17 mouse cellular contexts compared by ENCODE assay signal in the genomic region with DNA sequence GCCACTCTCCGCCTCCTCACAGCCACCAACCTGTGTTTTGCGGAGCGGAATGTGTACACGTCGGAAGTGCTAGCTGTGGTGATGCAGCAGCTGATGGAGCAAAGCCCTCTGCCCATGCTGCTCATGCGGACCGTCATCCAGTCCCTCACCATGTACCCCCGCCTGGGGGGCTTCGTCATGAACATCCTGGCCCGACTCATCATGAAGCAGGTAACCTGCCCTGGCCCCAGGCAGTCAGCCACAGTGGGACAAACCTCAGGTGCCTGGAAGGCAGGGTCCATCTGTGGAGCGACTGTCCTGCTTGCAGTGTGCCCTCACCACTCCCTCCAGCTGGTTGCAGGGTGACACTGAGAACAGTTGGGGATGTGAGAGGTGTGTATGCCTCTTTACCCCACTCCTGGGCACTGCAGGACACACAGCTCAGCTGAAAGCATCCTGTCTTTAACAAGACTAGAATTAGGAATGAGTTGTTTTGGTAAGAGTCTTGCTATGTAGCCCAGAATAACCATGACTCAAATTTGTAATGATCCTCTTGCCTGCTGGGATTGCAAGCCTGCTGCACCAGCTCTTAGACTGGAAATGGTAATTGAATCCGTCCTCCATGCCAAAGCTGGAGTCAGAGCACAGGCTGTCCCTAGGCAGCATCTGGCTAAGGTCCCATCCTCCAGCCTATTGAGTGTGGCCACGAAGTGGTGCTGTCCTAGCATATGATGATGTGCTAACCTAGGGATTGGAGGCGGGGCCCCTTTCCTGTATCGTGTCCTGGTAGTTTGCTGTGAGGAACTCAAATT. TPM values are rescaled to one million over a fixed set of nuclear protein-coding genes. Genes with fewer than 3 reads are reported as not detected.
DNase-seq lines count a peak whose midpoint lies in the region; TF ChIP-seq lines count a peak whose summit lies in the region.
"Had no signal": no experiment of that assay in that cellular context is flagged by ENCODE, and none has a peak within 500 bp of the region (broad histone marks: within the 10 kb centered on the region; RNA-seq: fewer than 3 reads in every experiment).

No protein-coding gene starts in this region.

- peak overlapping the region; percentile 87 for H3K4me3 ChIP-seq in testis, adult 2 months (ENCODE audit: control insufficient read depth, low read depth, low read length)
- H3K4me3 ChIP-seq in layer of hippocampus, adult 2 months, result no peak overlapping the region
- H3K4me3 ChIP-seq: forebrain, embryonic 12.5 days; limb, embryonic 12.5 days had no signal

- TF ChIP-seq POLR2A in testis, adult 2 months (IDR thresholded peaks at IDR 0.05; ENCODE audit: control insufficient read depth, low read depth, low read length), result peak; percentile 32; the same call in 1 of the 2 replicates

- no peaks in the 10 kb centered on the region for H3K36me3 ChIP-seq in testis, adult 2 months (ENCODE audit: control insufficient read depth, insufficient read depth, low read length)

- intact Hi-C loops in left cerebral cortex, postnatal 14 days (cut with DNase I), result no loop called here

- H3K27ac ChIP-seq in testis, adult 2 months (ENCODE audit: control insufficient read depth, insufficient read depth, low read depth, low read length), result peak overlapping the region; percentile 41; the same call in 1 of the 2 replicates
- H3K27ac ChIP-seq in layer of hippocampus, adult 2 months, result peak overlapping the region; percentile 89
- H3K27ac ChIP-seq: forebrain, embryonic 12.5 days; kidney, postnatal 0 days; limb, embryonic 12.5 days had no signal

- no peak for DNase-seq in testis, postnatal 14 days (ENCODE audit: low spot score)
- DNase-seq in layer of hippocampus, adult 2 months (ENCODE audit: low spot score in 2 of 2), result peak; percentile 70 to 81
- DNase-seq in left cerebral cortex, postnatal 14 days (ENCODE audit: low spot score in 2 of 2), result peak; percentile 58 to 90
- DNase-seq in adrenal gland, postnatal 10 days, result no peak
- no peak for DNase-seq in urinary bladder, postnatal 4 days (ENCODE audit: low spot score in 2 of 2)
- DNase-seq in lung, postnatal 25 days (ENCODE audit: low spot score), result no peak
- DNase-seq: adrenal gland, postnatal 36 days had no signal

- H3K4me1 ChIP-seq in testis, adult 2 months (ENCODE audit: control insufficient read depth, insufficient read depth, low read length), result peaks cover 13% of the 10 kb centered on the region

- no peak for TF ChIP-seq CTCF in testis, adult 2 months (IDR thresholded peaks at IDR 0.05; ENCODE audit: control insufficient read depth, insufficient read depth, insufficient replicate concordance, low read depth, low read length)
- TF ChIP-seq CTCF in layer of hippocampus, adult 2 months (conservative IDR thresholded peaks at IDR 0.05), result no peak

- H3K27me3 ChIP-seq in testis, adult 2 months (ENCODE audit: control insufficient read depth, insufficient read depth, low read length), result no peaks in the 10 kb centered on the region
- H3K27me3 ChIP-seq: forebrain, embryonic 12.5 days; limb, embryonic 12.5 days had no signal

RNA-seq across cellular contexts. Expression of a gene that starts 1.9 kb away (rescaled TPM):
- polyA plus RNA-seq in testis, adult 2 months (2012; rRNA removed), result 226 and 241 TPM in 2 replicates
- total RNA-seq in layer of hippocampus, adult 2 months (2021), result under 1 TPM in 1 of 2 experiments, not detected in 1; 0.20 TPM
- total RNA-seq in left cerebral cortex, postnatal 14 days (2021), result under 1 TPM; 0.29 to 0.49 TPM
- total RNA-seq in adrenal gland, postnatal 10 days (2021), result not detected
- total RNA-seq: adrenal gland, postnatal 36 days; hematopoietic stem cell, adult 5-6 weeks had no signal
- polyA plus RNA-seq: forebrain, embryonic 12.5 days; heart, embryonic 11.5 days; intestine, embryonic 14.5 days; kidney, postnatal 0 days; limb, embryonic 12.5 days; liver, embryonic 16.5 days; stomach, embryonic 16.5 days had no signal

RNA-seq across cellular contexts. Expression of a gene that starts 23.5 kb away (rescaled TPM):
- 83.7 and 92.1 TPM in 2 replicates for polyA plus RNA-seq in testis, adult 2 months (2012; rRNA removed)
- 100 to 1,000 TPM; 154 TPM for total RNA-seq in layer of hippocampus, adult 2 months (2021)
- total RNA-seq in left cerebral cortex, postnatal 14 days (2021), result 100 to 1,000 TPM; 151 to 162 TPM
- 10 to 100 TPM; 43.5 to 48.4 TPM for total RNA-seq in adrenal gland, postnatal 10 days (2021)

RNA-seq across cellular contexts. Expression of a gene that starts 28.4 kb away (rescaled TPM):
- polyA plus RNA-seq in testis, adult 2 months (2012; rRNA removed), result 196 and 222 TPM in 2 replicates
- 100 to 1,000 TPM; 112 to 114 TPM for total RNA-seq in layer of hippocampus, adult 2 months (2021)
- 100 to 1,000 TPM; 106 to 109 TPM for total RNA-seq in left cerebral cortex, postnatal 14 days (2021)
- total RNA-seq in adrenal gland, postnatal 10 days (2021), result 10 to 100 TPM; 78.0 to 89.0 TPM

RNA-seq across cellular contexts. Expression of a gene that starts 29.2 kb away (rescaled TPM):
- polyA plus RNA-seq in testis, adult 2 months (2012; rRNA removed), result 2.1 and 2.3 TPM in 2 replicates
- not detected for total RNA-seq in layer of hippocampus, adult 2 months (2021)
- not detected for total RNA-seq in left cerebral cortex, postnatal 14 days (2021)
- 10 to 100 TPM in 1 of 2 experiments, 1 to 10 TPM in 1; 4.8 to 14.0 TPM for total RNA-seq in adrenal gland, postnatal 10 days (2021)
- total RNA-seq: adrenal gland, postnatal 36 days; neutrophil, adult 5-6 weeks had no signal
- polyA plus RNA-seq: forebrain, embryonic 12.5 days had no signal

RNA-seq across cellular contexts. Expression of a gene that starts 31.1 kb away (rescaled TPM):
- 75.3 and 91.2 TPM in 2 replicates for polyA plus RNA-seq in testis, adult 2 months (2012; rRNA removed)
- total RNA-seq in layer of hippocampus, adult 2 months (2021), result 10 to 100 TPM; 38.8 to 56.8 TPM
- total RNA-seq in left cerebral cortex, postnatal 14 days (2021), result 10 to 100 TPM; 34.3 to 36.7 TPM
- total RNA-seq in adrenal gland, postnatal 10 days (2021), result 10 to 100 TPM; 51.8 to 93.9 TPM

Comparison
In these comparisons a context has a peak if more than half of its experiments do, and no peak if none do; other contexts are left out.
1. DNase-seq: peak in layer of hippocampus, adult 2 months (2 of 2) and left cerebral cortex, postnatal 14 days (2 of 2); none in testis, postnatal 14 days (single experiment), adrenal gland, postnatal 10 days (single experiment), urinary bladder, postnatal 4 days (0 of 2) and lung, postnatal 25 days (single experiment).